Mouse (Mus musculus) forebrain, embryonic 16.5 days (tissue): ENCODE results near the gene Rhot2. TPM values are rescaled to one million over a fixed set of nuclear protein-coding genes. Genes with fewer than 3 reads are reported as not detected.

ENCODE experiments used
- ATAC-seq: fragments of 200-750 bp; cut with Nextera tagmentation; 2 replicates; pipeline ENCODE4 v1.8.0; 2017; ENCODE audit warnings: mild to moderate bottlenecking, moderate library complexity
- H3K27ac ChIP-seq: fragments of 300-500 bp; sonication (generic); 2 replicates; pipeline ENCODE4 v1.5.1; 2014; ENCODE audit warnings: low read length, control low read depth
- H3K27me3 ChIP-seq: fragments of 300-500 bp; sonication (generic); replicated peaks from 2 replicates; pipeline ENCODE4 v1.6.1; 2014; ENCODE audit warnings: low read length; ENCODE audit not compliant: control insufficient read depth, insufficient read depth
- H3K36me3 ChIP-seq: fragments of 300-500 bp; sonication (generic); 2 replicates; pipeline ENCODE4 v1.6.1; 2014; ENCODE audit not compliant: control insufficient read depth, insufficient read depth
- H3K4me1 ChIP-seq: fragments of 300-500 bp; sonication (generic); replicated peaks from 2 replicates; pipeline ENCODE4 v1.6.1; 2014; ENCODE audit warnings: low read length; ENCODE audit not compliant: control insufficient read depth, insufficient read depth
- H3K4me2 ChIP-seq: fragments of 300-500 bp; sonication (generic); 2 replicates; pipeline ENCODE4 v1.6.1; 2014; ENCODE audit warnings: mild to moderate bottlenecking, low read length, control low read depth
- H3K4me3 ChIP-seq: fragments of 300-500 bp; sonication (generic); replicated peaks from 2 replicates; pipeline ENCODE4 v1.5.1; 2014; ENCODE audit warnings: mild to moderate bottlenecking, low read length, control low read depth
- H3K9ac ChIP-seq: fragments of 300-500 bp; sonication (generic); replicated peaks from 2 replicates; pipeline ENCODE4 v1.6.1; 2014; ENCODE audit warnings: low read depth, low read length, control low read depth
- H3K9me3 ChIP-seq: fragments of 300-500 bp; sonication (generic); 2 replicates; pipeline ENCODE4 v1.6.1; 2016; ENCODE audit warnings: low read length; ENCODE audit not compliant: control insufficient read depth
- WGBS: fragments of 180-500 bp; shearing (Covaris S2); extraction: QIAGEN DNeasy Blood & Tissue Kit; methylation state at CpG from one replicate; pipeline ENCODE4 v1.1.7; 2014; 5-methylcytosine and 5-hydroxymethylcytosine counted together
- polyA plus RNA-seq: library from polyadenylated mRNA; unstranded; fragments of >200 nt; fragmentation: Nextera tagmentation; extraction: Ambion mirVana; gene quantifications from 2 replicates; pipeline ENCODE4 v1.2.1, GENCODE M21; 2015

Gene Rhot2
- 15.8 and 20.3 TPM in 2 replicates for polyA plus RNA-seq

GRCm38 (mm10) chr17:25844396-25844901 is at the start of gene Rhot2:
Gene Rhot2, minus strand, starts transcription at chr17:25844851.
- Histone ChIP-seq H3K4me2 (peak within 1 kb of the TSS; percentile 89), H3K4me1 (peaks cover 16% of the 10 kb centered on the region), H3K36me3 (peaks cover 20% of the 10 kb centered on the region), H3K27ac (peak within 1 kb of the TSS; percentile 66), H3K9ac (peak within 1 kb of the TSS; percentile 78), H3K27me3 (no peaks in the 10 kb centered on the region), H3K9me3 (no peaks in the 10 kb centered on the region), H3K4me3 (peak within 1 kb of the TSS; percentile 87)
- ATAC-seq = peak; percentile 98
- 1% methylated on average over 21 of the region's 21 CpGs for WGBS

- Histone ChIP-seq H3K9ac (no peak overlapping the region), H3K4me1 (0 out of 2 replicates have a peak, but pooled peaks cover 4% of the 10 kb centered on the region), H3K36me3 (peaks cover 4% of the 10 kb centered on the region), H3K4me3 (no peak overlapping the region), H3K27ac (peak overlapping the region; percentile 16), H3K27me3 (no peaks in the 10 kb centered on the region), H3K4me2 (no peak overlapping the region), H3K9me3 (no peaks in the 10 kb centered on the region)
- ATAC-seq = peak; percentile 86
- 33% methylated on average over 2 of the region's 2 CpGs for WGBS
These were observed 49.4 kb upstream of the Rhot2 start for GRCm38 (mm10) chr17:25893975-25894617.

GRCm38 (mm10) chr17:25888837-25889236 is 44.2 kb upstream of the Rhot2 start:
- Histone ChIP-seq H3K4me1 (0 out of 2 replicates have a peak, but pooled peaks cover 2% of the 10 kb centered on the region), H3K27me3 (no peaks in the 10 kb centered on the region), H3K36me3 (peaks cover 4% of the 10 kb centered on the region), H3K9ac (no peak overlapping the region), H3K4me2 (no peak overlapping the region), H3K4me3 (no peak overlapping the region), H3K27ac (peak overlapping the region; percentile 14; the same call in 1 of the 2 replicates), H3K9me3 (no peaks in the 10 kb centered on the region)
- no peak for ATAC-seq
- 78% methylated on average over 3 of the region's 3 CpGs for WGBS

GRCm38 (mm10) chr17:25887467-25887866 is 42.8 kb upstream of the Rhot2 start:
- Histone ChIP-seq H3K9ac (no peak overlapping the region), H3K4me2 (no peak overlapping the region), H3K4me3 (no peak overlapping the region), H3K27ac (no peak overlapping the region; the same call in 1 of the 2 replicates), H3K4me1 (0 out of 2 replicates have a peak, but pooled peaks cover 2% of the 10 kb centered on the region), H3K36me3 (peaks cover 6% of the 10 kb centered on the region), H3K27me3 (no peaks in the 10 kb centered on the region), H3K9me3 (no peaks in the 10 kb centered on the region)
- WGBS = 76% methylated on average over 10 of the region's 10 CpGs
- no peak for ATAC-seq

GRCm38 (mm10) chr17:25886806-25887205 is 42.2 kb upstream of the Rhot2 start:
- no peak overlapping the region for H3K4me2 ChIP-seq
- no peak for ATAC-seq
- no peak overlapping the region for H3K27ac ChIP-seq
- peaks cover 9% of the 10 kb centered on the region for H3K36me3 ChIP-seq
- H3K4me1 ChIP-seq = 0 out of 2 replicates have a peak, but pooled peaks cover 2% of the 10 kb centered on the region
- no peak overlapping the region for H3K9ac ChIP-seq
- no peaks in the 10 kb centered on the region for H3K27me3 ChIP-seq
- no peaks in the 10 kb centered on the region for H3K9me3 ChIP-seq
- no peak overlapping the region for H3K4me3 ChIP-seq

GRCm38 (mm10) chr17:25885636-25886035 is 41.0 kb upstream of the Rhot2 start:
- WGBS = 48% methylated on average over 4 of the region's 4 CpGs
- H3K4me1 ChIP-seq = 0 out of 2 replicates have a peak, but pooled peaks cover 2% of the 10 kb centered on the region
- no peak overlapping the region for H3K9ac ChIP-seq
- no peaks in the 10 kb centered on the region for H3K9me3 ChIP-seq
- H3K27me3 ChIP-seq = no peaks in the 10 kb centered on the region
- no peak overlapping the region for H3K27ac ChIP-seq
- no peak for ATAC-seq
- H3K36me3 ChIP-seq = peaks cover 12% of the 10 kb centered on the region
- no peak overlapping the region for H3K4me2 ChIP-seq
- H3K4me3 ChIP-seq = no peak overlapping the region

GRCm38 (mm10) chr17:25883824-25884223 is 39.2 kb upstream of the Rhot2 start:
- Histone ChIP-seq H3K4me3 (no peak overlapping the region), H3K4me2 (no peak overlapping the region), H3K9ac (no peak overlapping the region), H3K27me3 (no peaks in the 10 kb centered on the region), H3K36me3 (peaks cover 7% of the 10 kb centered on the region; the same call in 1 of the 2 replicates), H3K4me1 (0 out of 2 replicates have a peak, but pooled peaks cover 2% of the 10 kb centered on the region), H3K27ac (no peak overlapping the region), H3K9me3 (no peaks in the 10 kb centered on the region)
- WGBS = 90% methylated on average over 3 of the region's 3 CpGs
- ATAC-seq = no peak

- H3K27me3 ChIP-seq = no peaks in the 10 kb centered on the region
- H3K4me1 ChIP-seq = 0 out of 2 replicates have a peak, but pooled peaks cover 2% of the 10 kb centered on the region
- peaks cover 7% of the 10 kb centered on the region; the same call in 1 of the 2 replicates for H3K36me3 ChIP-seq
- no peak overlapping the region for H3K4me2 ChIP-seq
- no peak overlapping the region for H3K27ac ChIP-seq
- no peaks in the 10 kb centered on the region for H3K9me3 ChIP-seq
- H3K9ac ChIP-seq = no peak overlapping the region
- ATAC-seq = no peak
- WGBS = 80% methylated on average over 8 of the region's 8 CpGs
- H3K4me3 ChIP-seq = no peak overlapping the region
These were observed 38.6 kb upstream of the Rhot2 start for GRCm38 (mm10) chr17:25883268-25883667.

GRCm38 (mm10) chr17:25882306-25882705 is 37.7 kb upstream of the Rhot2 start:
- Histone ChIP-seq H3K27me3 (no peaks in the 10 kb centered on the region), H3K4me3 (no peak overlapping the region), H3K9ac (no peak overlapping the region), H3K4me1 (no peaks in the 10 kb centered on the region; the same call in 1 of the 2 replicates), H3K36me3 (peaks cover 7% of the 10 kb centered on the region; the same call in 1 of the 2 replicates), H3K9me3 (no peaks in the 10 kb centered on the region), H3K4me2 (no peak overlapping the region), H3K27ac (no peak overlapping the region)
- ATAC-seq = no peak
- WGBS = 59% methylated on average over 5 of the region's 5 CpGs
